Mouse (Mus musculus) kidney, postnatal 10 days (tissue): ENCODE results near the gene Adipoq.
"Not testable (repeated sequence)": the region's sequence is repeated elsewhere in the genome, so short reads cannot be mapped to it uniquely, and the experiment has no call there.

Experiments used
- DNase-seq: peaks from one replicate; pipeline ENCODE4 v3.0.0; 2021; ENCODE audit warnings: mixed read lengths

Adipoq gene

DNA sequence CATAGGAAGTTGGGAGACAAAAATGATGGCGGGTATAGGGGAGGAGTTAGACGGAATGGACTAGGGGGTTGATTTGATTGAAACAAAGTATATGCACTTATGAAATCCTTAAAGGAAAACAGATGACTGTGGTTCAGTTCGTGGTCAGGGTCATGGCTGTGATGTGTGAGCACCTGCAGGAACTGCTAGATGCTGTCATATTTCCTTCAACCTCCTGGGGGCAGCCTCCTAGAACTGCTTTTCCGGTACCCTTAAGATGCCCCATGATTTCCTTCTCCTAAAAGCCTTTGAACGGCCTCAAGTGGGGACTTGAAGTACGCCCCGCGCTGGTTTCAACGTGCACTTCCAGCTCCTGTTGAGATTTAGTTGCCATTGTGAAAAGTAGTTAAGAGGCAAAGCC is 19.1 kb downstream of the Adipoq start:
- no peak for DNase-seq

DNA sequence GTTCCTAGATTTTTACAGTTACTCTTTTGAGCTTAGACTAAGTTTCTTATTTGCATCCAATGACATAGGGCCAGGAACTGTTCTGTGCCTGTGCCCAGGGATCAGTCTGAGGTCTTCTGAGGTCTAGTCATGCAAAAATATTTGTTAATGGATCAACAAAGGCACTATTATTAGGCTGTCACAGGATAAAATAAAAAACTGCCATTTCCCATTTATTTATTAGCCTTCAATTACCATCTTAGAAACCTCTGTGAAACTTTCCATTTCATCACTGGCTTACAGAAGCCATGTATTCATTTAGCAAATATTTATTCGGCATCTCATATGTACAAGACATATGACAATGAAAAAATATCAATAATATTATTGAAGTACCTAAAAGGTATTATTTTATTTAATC is 20.3 kb downstream of the Adipoq start:
- no peak for DNase-seq

DNA sequence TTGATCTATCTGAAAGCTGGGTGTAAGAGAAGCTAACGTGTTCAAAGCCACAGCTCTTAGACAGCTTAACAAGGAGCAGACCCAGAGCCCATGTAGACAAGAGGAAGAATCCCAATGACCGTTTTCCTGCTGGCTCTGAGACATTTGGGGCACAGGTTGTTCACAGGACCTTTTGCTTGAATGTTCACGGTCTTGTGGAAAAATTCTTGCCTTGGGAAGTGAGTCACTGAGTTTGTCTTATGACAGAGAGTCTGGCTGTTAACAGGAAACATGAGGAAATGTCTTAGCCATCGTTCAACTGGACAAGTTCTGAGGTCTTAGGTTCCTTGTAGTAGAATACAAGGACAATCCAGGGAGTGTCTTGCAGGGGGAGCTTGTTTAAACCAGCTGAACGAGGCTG is 20.7 kb downstream of the Adipoq start:
- no peak for DNase-seq

DNA sequence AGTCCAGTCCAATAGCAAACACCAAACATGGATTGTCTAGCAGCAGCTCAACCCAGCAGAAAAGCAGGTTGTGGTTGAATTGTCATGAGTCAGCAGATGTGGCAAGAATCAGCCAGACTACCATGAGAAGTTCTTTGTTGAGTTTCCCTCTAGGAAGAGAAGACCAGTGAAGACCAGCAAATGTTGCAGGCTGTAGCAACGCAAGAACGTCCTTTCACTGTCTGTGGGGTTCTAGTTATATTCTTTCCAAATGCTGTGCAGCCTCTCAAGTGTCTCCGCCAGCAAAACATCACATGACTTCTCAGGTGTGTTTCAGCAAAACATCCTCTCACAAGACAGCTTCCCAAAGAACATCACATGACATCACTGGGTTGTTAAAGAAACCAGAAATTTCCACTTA is 24.5 kb downstream of the Adipoq start:
- DNase-seq, result no peak

DNA sequence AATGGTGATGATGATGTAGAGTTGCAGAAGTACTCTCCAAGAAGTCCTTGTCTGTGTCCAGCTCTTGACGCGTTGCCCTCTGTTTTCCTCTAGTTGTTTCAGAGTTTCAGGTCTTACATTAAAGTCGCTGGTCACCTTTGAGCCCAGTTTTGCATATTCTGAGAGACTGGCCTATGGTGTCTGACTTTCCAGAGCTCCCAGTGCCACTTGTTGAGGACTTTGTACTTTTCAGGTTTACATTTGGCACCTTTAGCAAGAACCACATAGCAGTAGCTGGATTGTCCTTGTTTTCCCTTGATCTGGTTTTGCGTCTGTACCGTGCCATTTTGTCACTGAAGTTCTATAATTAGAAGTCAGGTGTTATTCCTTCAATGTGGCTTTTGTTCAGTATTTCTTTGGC is 27.6 kb downstream of the Adipoq start:
- no peak for DNase-seq

DNA sequence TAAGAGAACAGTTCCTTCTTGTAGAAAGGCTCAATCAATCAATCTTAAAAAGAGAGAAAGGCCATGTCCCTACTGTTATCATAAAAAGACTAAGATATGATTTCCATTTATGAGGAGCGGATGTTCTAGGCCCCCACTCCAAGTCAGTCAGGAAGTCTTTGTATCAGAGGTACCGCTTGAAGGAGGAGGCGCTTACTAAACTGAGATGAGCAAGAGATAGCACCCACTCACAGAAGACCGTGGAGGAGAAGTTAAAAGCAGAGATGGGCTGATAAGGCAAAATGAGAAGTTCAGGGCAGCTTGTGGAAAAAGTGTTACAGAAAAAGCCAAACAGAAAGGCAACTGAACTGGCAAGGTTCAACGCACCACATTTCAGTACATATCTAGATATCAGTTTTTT is 28.5 kb downstream of the Adipoq start:
- DNase-seq, result no peak

DNA sequence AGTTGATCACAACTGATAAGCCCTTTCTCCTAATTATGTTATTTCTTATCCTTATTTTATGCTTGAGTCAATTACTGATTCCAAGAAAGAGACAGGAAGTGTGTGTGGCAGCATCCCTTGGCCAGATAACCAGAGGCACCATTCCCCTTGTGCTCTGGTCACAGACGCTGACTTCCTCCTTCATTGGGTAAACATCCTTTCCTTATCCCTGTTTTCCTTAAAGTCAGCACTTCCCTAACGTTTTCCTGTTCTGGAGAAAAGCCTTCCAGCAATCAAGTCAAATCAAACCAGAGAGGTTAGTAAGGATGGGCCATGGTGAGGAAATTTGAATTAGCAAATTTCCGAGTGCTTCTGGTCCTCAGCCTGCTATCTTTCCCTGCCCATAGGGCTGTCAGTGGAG is 29.6 kb downstream of the Adipoq start:
- DNase-seq, result no peak

DNA sequence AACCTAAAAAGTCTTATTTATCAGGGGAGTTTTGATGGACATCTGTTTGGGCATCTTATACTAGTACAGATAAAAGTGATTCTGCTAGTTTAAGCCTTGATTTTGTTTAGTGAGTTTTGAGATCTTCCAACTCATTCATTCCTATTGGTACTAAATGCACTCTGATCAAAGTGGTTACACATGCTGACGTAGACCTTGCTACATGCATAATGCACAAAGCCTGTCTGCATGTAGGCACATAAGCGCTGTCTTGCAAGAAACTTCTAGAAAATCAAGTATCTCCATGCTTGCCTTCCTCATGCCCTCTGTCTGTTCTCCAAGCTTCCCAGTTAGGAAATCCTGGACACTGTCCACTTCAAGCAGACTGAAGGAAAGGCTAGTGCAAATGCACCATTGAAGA is 31.5 kb downstream of the Adipoq start:
- no peak for DNase-seq

DNA sequence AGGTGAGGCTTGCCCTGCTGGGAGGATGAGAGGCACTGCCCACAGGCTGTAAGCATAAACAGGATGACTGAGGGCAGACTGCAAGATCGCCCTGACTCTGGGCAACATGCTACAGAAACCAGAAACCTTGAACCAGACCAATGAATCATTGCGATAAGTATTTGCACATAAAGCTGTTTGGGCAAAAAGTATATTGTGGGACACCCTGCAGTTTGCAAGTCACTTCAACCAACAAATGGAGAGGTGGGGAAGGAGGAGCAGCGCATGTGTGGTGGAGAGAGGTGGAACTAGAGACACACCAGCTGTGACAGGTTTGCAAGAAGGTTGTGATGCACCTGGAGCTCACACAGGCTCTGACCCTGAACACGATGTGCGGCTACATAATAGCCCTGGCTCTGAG is 32.5 kb downstream of the Adipoq start:
- no peak for DNase-seq

DNA sequence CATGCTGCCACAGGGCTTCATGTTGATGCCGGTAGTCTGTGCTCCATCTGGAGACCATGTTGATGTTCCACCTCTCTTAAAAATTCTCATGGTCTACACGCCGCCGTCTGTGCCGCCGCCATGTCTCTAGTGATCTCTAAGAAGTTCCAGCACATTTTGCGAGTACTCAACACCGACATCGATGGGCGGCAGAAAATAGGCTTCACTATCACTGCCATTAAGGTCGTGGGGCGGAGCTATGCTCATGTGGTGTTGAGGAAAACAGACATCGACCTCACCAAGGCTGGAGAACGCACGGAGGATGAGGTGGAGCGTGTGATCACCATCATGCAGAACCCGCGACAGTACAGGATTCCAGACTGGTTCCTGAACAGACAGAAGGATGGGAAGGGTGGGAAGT is 33.1 kb downstream of the Adipoq start:
- DNase-seq, result not testable (repeated sequence)

DNA sequence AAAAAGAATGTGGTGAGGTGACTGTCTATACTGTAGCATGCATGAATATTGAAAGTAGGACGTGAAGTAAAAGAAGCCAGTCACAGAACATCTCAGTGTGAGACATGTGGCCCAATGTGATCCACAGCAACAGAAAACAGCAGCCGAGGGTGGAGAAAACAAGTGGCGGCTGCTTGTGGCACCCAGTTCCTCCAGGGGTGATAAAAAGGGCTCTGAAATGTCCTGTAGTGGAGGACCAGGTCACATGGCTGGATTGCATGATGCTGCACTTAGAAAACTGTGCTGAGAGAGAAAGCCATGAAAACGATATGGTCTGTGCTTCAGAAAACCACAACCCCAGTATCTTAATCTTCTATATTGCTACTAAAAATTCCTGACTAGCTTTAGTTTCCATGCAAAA is 34.7 kb downstream of the Adipoq start:
- DNase-seq, result no peak

DNA sequence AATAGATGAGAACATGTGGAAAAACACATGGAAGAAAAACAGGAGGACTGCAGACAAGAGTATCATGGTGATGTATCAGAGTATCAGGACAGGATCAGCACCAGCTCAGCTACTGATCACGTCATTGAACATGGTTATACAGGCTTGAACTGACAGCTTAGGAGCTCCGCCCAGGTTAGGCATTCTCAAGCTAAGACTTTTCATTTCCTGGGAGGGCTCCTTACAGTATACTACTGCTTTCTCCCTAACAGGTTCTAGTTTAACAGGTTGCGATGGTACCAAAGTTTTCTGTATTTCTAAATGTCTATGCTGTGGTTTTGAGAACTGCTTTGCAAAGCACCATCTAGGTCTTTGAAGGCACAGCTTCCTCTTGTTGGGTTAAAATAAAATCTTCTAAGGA is 35.2 kb downstream of the Adipoq start:
- no peak for DNase-seq

DNA sequence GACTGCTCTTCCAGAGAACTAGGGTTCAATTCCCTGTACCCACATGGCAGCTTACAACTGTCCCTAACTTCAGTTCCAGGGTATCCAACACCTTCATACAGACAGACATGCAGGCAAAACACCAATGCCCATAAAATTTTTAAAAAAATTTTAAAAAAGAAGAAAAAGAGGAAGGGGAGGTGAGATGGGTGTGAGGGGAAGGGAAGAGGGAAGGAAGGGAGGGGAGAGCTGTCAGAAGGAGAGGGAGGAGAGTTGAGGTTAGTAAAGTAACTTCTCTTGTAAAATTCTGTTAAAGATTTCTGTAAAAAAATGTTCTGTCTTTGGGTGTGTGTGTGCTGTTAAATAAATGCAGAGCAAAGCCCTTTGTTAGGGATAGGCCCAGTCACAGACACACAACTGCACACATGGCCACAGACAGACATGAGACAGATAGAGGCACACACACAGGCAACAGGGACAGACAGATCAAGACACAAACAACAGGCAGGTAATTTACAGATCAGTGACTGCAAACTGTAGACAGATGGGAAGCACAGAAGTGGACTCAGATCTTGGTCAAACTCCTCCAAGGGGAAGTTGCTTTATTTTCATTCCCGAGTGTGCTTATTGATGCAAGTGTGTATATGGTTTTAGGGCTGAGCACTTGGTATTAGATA is 35.7 kb downstream of the Adipoq start:
- no peak for DNase-seq

DNA sequence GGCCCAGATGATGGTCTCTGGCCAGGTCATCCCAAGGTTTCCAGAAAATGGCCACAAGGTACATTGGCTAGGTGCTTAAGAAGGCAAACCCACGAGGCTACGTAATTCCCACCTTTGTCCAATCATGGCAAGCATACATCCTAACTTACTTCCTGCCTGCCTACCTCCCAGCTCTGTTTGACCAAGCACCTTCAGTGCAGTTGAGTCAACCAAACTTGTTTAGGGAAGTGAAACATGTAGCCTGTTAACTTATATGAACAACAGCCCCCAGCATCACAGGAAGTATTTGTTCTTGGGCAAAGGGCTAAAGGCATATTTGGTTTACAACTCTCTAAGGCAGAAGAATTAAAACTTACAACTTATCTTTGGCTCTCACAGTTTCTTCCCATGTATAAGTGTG is 39.5 kb downstream of the Adipoq start:
- DNase-seq, result no peak

DNA sequence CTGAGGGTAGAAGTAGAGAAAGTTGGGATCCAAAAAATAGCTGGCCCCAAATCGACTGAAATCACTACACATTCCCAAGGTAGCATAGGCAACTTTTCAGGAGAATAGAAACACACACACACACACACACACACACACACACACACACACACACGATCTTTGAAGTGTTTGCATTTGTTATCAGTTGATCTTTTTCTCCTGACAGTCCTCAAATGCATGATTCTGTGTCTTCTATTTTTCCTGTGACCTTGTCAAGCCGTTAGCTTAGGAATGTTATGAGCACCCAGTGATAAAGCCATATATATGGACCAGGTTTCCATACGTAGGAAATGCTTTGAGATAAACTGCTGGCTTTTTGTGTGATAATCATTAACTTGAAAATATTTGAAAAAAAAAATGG is 40.1 kb downstream of the Adipoq start:
- no peak for DNase-seq

DNA sequence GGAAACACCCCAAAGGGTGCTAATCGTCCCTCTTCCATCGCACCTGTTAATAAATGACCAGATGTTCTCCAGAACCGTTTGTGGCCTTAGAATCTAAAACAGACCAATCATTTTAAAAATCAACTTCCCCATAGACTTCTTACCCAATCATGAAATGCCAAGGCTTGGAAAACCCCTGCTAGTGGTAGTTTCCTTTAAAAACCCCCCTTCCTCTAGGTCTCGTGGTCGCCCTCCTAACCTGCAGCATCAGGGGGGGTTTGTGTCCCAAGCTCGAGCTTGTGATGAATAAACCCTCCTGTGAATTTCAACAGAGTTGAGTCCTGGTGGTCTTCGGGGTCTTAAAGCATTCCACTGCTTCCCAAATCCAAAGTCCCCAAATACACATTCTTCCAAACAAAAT is 41.6 kb downstream of the Adipoq start:
- DNase-seq, result no peak

DNA sequence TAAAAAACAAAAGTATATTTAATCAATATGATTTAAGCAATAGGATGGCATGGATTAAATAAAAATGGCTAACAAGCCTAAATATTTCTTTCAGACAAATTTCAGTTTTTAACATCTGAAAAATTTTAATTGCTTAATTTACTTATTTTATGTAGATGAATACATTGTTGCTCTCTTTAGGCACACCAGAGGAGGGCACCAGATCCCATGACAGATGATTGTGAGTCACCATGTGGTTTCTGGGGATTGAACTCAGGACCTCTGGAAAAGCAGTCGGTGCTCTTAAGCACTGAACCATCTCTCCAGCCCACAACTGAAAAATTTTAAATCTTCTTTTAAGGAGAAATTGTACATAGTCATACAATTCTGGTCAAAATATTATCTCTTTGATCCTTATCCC is 43.3 kb downstream of the Adipoq start:
- no peak for DNase-seq

DNA sequence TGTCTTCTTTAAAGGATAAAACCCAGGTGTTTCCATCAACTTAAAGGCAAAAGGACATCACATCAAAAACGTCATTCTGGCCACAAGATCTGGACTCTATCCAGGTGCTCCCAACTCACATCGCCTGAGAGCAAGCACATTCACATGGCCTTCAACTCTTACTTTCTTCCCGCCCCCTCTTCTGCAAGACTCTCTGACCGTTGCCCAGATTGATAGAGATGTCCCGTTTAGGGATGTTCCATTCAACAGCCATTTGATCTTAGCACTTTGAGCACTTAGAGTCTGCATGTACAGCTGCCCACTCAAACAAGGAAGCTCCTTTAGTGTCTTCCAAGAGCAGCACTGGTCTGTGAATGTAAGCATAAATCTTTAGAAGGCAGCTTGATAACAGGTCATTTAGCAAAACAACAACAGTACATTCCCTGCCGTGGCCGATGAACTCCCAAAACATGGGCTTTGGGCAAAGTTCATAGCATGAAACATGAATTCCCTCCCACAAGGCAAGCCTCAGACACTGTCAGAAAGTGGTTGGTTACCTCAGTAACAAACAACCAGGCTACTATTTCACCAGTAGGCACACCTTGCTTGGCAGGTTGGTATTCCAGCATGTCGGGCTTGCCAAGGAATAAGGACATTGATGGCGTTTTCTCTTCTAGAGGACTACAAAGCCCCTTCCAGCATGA is 45.4 kb downstream of the Adipoq start:
- no peak for DNase-seq

DNA sequence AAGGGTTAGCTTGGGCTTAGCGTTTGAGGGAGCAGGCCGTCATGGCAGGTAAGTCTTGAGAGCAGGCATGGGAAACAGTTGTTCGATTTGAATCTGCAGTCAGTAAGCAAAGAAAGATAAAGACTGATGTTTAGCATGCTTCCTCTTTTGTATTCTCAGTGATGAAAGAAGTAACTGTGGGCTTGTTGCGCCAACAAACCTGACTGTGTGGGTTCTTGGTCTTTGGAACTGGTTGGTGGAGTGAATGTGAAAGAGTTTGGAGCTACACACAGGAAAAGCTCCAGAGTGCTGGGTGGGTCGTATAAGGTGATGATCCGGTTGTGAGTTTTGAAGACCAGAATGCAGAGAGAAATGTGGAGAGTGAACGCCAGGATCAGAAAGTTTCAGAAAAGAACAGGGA is 49.3 kb downstream of the Adipoq start:
- DNase-seq, result no peak

DNA sequence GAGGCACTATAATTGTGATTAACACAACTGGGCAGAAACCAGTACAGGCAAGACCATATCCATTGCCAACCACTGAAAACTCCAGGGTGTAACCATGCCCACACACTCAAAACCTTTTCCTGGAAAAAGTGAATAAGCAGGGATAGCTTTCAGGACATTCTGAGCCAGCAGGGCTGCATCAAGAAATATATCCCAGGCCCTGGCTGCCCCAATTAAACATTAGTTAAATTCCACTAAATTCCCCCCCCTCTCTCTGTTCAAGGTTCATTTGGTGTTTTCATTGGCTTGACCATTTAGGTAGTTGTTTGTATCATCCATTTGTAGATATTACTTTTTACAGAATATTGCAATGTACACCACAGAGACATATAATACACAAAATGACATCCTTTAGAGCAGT is 50.0 kb downstream of the Adipoq start:
- DNase-seq, result no peak

DNA sequence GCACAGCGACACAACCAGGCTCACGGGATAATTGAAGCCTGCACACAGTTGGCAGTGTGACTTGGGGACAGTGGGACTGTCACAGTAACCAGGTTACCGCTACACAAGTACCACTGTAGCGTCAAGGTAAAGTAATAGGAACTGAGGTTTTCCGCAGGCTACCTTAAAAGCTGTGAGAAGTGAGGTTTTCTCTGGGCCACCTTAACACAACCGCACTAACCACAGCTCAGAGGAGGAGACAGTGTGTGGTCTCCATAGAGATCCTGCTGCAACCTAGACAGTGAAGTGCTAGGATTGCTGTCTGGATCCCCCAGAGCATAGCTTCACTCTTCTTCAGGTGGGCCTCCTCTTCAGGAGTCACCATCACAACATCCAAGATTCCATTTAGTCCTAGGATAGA is 50.5 kb downstream of the Adipoq start:
- DNase-seq, result no peak

DNA sequence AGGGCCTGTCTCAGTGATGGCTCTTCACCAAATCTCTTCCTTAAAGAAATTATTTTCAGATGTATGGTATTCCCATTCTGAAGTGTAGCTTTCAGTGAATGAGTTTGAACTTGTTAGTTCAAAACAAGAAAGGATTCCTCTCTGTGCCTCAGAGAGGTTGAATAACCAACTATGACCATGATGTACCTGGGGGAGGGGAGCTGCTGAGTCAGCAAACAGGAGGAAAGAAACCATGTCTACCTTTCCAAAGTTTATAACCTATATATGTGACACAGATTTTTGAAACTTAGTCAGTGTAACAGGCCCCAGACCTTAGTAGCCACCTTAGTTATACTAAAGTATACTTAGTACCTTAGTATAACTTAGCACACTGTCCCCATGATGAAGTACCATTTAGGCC is 55.2 kb downstream of the Adipoq start:
- DNase-seq, result no peak
